Comparison of ENCODE assay signal across 7 mouse cellular contexts in genomic region chr10:44936976-44937500, GRCm38 (mm10).
"Had no signal": no experiment of that assay in that cellular context is flagged by ENCODE, and none has a peak within 500 bp of the region (broad histone marks: within the 10 kb centered on the region; RNA-seq: fewer than 3 reads in every experiment).

No protein-coding gene starts in this region.

- DNase-seq: liver, postnatal 0 days; lung, adult 2 months; right cerebral cortex, postnatal 14 days; spleen, adult 18-20 months; thymus, adult 18-20 months; thymus, postnatal 14 days; thymus, postnatal 36 days had no signal
